Mouse (Mus musculus): ENCODE measurements around the gene Elmo1. TPM values are rescaled to one million over a fixed set of nuclear protein-coding genes. Genes with fewer than 3 reads are reported as not detected.

The Elmo1 gene
- total RNA-seq, 2 experiments from 2014 or later, result 28.5 to 36.9 TPM

DNA sequence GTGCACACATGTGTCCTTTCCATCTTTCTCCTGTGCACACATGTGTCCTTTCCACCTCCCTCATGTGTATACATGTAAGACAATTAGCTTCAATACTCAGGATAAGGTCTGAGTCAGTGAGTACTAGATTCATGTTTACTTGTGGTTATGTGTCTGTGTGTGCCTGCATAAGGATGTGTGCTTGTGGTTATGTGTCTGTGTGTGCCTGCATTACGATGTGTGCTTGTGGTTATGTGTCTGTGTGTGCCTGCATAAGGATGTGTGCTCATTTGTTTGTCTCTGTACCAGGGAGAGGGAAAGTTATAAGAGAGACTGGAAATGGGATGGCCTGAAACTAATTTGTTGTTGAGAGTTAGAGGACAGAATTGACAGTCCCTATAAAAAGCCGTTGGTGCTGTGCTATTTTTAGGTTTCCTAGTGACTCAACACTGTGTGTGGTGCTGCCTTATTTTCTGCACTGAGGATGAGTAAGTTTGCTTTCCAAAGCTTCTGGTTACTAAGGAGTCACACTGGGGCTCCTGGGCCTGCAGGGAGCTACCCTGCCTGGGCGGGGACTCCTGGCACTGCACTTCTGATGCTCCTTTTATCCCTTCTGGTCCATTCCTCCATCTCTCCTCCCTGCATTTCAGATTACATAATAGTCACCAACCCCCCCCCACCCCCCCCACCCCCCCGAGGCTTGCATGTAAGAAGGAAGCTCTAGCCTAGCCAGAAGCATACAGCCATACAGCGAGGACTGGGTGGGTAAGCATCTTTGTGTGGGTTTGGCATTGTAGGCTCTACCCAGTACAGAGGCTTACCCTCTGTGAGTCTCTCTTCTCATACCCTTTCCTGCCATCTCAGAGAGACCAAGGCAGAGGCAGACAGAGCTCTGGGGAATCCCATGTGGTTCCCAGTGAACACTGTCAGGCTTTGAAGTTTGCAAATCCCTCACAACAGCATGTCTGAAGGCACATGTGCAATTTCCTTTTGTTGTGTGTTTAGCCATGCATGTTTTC is 216.1 kb downstream of the Elmo1 start:
- DNase-seq (ENCODE audit: low spot score in 2 of 2), result no peak

DNA sequence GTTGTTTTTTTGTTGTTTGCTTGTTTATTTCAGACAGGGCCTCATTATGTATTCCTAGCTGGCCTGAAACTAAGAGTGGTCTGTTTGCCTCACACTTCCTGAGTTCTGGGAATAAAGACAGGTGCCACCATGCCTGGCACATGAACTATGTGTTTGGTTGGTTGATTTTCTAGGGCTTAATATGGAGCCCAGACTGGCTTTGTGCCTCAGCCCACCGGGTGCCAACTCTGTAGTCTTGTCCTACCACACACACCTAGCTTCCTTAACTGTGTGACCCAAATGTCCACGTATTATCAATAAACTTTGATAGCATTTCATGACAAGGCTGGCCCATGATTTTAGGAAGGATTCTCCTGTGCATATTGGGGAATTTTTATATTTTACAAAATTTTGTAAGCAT is 217.0 kb downstream of the Elmo1 start:
- no peak for DNase-seq (ENCODE audit: low spot score in 2 of 2)

DNA sequence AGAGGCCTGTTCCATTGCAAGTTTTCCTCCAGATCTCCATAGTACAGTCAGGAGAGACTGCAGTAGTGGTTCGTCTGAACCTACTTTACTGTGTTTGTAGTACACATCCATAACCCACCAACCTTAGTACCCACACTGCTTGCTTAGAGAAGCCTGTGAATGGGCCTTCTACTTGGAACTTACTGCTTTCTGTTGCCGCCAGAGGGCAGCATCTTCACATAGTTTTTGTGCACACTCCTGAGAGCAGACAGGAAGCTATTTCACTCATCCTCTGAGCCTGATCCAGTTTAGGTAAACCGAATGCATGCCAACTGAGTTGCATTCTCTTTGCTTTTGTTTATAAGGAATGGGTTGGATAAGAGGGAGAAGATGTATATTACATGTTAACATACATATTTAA is 221.2 kb downstream of the Elmo1 start:
- peak; percentile 84 to 91 for DNase-seq (ENCODE audit: low spot score in 2 of 2)

DNA sequence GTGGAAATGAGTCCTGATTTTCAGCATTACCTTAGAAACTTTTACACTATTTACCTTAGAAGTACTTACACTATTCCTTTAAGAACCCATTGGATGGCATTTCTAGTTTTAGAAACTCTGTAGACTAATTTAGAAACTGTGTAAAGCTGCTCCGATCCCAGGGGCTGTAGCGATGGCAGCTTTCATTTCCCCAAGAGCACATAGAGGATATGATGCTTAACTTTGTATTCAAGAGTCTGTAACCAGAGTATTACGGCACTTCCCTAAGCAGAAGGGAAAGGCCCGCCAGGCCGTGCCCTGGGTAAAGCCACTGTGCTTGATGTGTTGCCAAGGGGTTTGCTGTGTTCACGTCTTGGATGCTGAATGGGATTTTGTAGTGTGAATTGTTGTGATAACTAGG is 222.9 kb downstream of the Elmo1 start:
- DNase-seq (ENCODE audit: low spot score in 2 of 2), result no peak

DNA sequence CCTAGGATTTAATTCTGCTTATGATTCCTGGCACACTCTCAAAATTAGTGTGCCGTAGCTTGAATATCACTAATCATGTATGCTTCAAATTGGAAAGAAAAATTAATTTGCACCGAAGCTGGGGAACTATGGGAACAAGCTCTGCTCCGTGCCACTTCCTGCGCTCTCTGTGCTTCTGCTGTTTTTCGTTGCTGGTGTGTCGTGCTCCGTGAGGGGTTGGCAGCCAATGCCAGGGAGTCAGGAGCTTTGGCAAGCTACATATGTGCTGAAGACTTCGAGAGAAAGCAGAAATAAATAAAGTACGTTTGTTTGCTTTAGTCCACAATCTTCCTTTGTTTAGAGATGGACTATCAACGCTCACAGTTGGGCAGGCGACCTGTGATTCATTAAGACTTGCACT is 225.7 kb downstream of the Elmo1 start:
- DNase-seq (ENCODE audit: low spot score in 2 of 2), result peak in 1 of 2 experiments; percentile 13

DNA sequence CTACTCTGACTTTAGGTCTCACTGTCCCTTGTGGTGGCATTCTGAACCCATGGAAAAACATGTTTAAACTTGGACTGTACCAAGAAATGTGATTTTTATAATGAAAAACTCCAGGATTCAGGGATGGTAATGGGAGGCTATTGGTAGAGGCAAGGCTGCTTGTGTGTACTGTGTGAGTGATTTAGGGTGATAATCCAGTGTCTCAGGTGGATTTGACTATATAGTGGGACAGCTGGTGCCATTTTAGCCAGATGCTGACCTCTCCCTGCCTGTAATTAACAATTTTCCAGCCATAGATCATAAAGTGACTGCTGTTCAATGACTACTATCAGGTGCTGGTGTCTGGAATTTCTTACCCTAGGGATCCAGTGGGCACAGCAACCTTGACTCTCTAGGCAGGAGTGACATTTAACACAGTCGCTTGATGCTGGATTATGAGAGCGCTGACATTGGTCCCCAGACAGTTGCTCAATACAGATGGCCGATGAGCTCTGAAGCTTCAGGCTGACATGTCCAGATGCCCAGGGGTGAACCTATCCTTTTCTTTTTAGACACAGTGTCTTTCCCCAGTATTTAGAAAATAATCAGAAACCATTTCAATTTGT is 228.3 kb downstream of the Elmo1 start:
- no peak for DNase-seq (ENCODE audit: low spot score in 2 of 2)

DNA sequence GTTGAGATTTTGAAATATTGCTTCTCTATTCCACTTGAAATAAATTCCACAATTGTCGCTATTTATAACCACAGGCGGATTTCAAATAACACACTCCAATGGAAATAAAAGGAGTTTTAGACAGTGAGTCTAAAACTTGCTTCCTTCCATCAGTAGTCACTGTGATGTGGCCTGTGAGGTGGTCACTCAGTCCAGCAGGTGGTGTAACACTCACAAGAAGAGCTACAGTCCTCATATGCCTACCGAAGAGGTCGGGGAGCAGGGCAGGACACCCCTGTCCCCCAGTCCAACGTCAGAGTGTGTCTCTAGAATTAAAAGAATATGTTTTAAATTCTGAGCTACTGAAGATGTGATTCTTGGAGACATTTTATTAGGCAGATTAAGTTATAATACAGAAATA is 229.8 kb downstream of the Elmo1 start:
- DNase-seq (ENCODE audit: low spot score in 2 of 2), result no peak

DNA sequence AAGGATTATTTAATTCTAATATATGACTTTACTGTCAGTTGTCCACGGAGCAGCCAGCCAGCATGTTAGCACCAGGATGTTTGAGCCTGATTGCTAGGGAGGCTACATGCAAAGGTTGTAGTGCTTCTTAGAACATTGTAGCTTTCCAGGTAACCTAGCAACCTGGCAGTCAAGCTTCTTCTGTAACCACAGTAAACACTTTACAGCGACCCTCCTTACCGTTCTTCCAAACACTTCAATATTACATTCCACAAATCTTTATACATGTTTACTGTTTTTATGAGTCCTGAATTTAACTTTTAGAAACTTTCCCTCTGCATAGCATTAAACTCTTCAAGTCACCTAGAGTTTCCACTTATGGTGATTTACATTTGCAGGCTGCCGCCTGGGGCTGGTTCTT is 233.1 kb downstream of the Elmo1 start:
- no peak for DNase-seq (ENCODE audit: low spot score in 2 of 2)

DNA sequence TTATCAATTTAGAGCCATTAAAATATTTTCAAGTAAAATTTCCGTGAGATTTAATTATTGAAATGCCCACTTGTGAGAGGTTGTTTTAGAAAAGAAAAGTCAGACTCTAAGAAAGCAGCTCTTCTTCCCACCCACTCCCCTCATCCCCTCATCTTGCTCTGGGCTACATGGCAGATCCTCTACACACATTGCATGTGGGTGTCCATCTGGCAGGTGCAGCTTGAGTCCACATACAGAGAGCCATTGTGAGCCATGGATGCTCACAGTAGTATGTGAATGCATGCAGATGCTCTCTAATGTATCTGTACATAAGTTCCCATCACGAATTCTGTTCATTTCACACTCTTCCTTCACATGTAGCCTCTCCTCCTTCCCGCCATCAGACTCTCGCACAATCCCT is 236.7 kb downstream of the Elmo1 start:
- DNase-seq (ENCODE audit: low spot score in 2 of 2), result no peak

DNA sequence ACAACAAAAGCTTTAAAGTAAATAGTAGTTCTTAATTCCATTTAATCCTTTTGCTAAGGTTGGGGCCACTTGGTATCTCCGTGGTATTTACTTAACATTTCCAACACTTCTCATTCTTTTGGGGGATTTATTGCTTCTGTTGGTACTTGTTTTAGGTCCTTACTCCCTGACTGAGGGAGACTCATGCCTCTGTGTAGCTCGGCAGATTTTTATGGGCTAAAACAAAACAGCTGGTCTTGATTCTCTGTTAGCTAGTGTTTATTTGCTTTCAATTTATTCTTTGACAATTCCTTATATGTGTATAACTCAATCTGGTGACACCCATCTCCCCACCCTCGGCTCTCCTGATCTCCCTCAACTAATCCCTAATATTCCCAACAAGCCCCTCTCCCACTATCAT is 237.6 kb downstream of the Elmo1 start:
- no peak for DNase-seq (ENCODE audit: low spot score in 2 of 2)

DNA sequence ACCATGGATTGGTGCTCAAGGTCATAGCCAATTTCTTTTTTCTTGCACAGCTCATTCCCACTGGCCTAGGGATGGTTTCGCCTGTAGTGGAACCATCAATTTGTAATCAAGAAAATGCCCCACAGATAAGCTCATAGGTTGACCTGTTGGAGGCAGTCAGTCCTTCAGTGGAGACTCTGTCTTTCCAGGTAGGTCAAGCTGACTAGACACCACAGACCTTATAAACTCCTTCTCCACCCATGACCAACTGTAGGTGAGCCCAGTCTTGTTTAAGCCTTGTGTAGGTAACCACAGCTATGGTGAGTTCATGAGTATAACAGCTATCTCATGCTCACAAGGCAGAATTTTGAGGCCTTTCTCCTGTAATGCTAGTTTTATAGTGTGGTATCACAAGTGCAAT is 238.3 kb downstream of the Elmo1 start:
- DNase-seq (ENCODE audit: low spot score in 2 of 2), result no peak

DNA sequence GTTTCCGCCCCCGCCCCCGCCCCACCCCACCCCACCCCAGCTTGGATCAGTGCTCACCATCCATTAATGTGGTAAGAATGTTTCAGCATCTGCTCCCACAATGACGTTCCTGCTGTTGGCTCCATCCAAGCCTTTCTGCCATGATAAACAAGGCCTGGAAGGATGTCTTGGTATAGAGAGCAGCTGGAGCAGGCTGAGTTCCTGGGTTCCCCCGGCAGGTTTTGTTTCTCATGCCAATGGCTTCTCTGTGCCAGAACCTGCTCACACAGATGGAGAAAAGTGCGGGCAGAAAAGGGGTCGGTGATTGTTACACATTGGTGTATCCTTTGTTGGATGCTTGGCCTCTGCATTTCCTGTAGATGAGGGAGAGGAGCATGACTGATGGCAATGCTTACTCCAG is 240.6 kb downstream of the Elmo1 start:
- peak in 1 of 2 experiments; percentile 33 for DNase-seq (ENCODE audit: low spot score in 2 of 2)

DNA sequence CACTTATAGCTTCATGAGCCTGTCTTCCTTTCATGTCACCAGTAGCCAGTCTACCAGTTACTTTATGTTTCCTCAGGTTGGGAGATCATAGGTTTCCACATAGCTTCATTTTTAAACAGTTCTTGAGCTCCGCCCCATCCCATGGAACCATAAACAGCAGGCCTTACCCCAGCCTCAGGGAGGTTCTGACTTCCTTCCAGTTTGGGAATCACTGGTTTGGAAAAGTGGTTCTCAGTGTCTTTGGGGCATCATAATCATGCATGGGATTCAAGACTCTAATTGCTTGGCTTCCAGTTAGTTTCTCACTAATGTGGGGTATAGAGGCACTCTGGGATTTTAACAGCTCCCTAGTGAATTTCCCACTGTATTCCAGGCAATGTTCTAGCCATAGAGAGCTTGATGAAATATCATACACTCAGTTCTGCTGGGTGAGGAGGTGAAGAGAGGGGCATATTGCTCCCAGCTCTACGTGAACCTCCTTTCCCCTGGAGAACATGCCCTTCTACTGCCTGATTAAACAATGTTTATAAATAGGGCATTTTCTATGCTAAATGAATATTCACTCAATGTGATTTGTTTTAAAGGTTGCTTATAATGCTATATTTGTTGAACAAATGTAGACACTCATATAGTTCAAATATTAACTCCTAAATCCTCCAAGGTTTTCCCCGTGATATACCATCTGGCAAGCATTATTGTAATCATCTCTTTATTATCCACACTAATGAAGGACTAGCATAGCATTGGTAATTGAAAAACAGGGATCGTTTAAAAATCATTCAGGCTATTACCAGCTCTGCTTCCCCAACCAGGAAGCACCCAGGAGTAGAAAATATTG is 244.9 kb downstream of the Elmo1 start:
- DNase-seq (ENCODE audit: low spot score in 2 of 2), result no peak

DNA sequence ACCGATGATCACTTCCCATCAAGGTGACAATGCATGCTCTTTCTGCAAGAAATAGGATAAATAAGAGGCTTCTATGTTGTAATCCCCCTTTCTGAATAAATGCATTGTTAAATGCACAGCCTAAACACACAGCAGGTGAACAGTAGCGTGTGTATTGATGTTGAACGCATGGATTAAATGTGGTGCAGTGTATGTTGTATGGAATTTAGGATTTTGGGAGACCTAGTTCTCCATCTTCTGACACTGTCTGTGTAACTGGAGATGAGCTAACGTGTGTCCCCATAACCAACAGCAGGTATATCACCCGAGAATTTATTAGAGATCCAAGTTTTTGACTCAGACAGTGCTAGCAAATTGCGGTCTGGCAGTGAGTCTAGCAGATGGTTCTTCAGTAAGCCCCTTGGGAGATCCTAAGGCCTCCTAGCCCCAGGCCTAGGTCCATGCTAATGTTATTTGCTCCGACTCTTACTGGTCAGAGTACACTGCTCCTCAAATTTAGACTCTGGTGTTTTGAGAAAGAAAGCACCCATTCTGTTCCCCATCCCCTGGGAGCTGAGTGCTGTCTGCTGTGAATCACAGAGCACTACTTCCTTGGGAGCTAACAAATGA is 245.6 kb downstream of the Elmo1 start:
- no peak for DNase-seq (ENCODE audit: low spot score in 2 of 2)

DNA sequence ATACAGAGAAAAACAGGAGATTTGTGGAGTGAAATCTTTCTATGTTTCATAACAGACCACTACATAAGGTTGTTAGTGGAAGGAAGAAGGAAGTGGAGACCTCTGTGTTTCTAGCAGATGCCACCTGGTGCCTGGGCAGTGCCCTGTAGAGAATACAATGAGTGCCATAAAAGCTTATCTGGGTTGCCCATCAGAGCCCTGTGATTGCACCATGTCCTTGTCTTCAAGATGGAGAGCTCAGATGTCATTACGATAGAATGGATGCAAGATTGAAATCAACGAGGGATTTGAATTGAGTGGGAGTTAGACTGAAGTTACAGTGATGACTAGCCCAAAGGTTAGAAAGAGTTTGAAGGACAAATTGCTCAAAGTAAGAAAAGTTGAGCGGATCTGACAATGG is 252.5 kb downstream of the Elmo1 start:
- DNase-seq (ENCODE audit: low spot score in 2 of 2), result no peak

DNA sequence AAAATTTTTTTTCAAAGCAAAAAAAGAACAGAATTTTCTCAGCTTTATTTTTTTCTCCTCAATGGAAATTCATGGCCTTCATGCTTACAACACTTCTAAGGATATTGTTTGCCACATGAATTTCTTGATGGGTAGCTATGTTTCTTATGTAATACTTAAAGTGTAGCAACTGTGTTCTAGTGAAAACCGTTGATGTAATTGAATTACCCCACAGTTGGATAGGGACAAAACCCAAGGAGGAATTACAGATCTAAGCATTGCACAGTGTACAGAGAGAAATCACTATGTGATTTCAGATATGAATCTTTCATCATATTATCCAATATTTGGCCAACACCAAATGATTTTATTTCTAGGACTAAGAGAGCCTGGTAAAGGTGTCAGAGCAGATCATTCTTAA is 259.4 kb downstream of the Elmo1 start:
- DNase-seq (ENCODE audit: low spot score in 2 of 2), result no peak

DNA sequence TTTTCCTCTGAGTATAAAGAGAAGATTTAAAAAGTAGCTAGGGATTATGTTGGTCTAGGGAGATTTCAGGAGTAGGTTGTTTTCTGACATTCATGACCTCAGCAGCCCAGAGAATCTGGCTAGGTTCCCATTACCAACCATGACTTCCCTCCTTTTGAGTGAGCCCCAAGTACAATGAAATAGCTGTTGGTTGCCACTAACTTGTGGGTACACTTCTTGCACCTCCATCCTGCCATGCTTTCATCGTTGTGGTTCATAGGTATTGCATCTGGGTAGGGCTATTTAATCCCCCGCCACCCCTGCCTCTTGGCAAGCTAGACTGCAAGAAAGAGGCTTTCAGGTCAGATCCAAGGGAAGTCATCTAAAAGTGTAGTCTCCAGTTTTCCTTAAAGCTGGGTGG is 262.2 kb downstream of the Elmo1 start:
- no peak for DNase-seq (ENCODE audit: low spot score in 2 of 2)

DNA sequence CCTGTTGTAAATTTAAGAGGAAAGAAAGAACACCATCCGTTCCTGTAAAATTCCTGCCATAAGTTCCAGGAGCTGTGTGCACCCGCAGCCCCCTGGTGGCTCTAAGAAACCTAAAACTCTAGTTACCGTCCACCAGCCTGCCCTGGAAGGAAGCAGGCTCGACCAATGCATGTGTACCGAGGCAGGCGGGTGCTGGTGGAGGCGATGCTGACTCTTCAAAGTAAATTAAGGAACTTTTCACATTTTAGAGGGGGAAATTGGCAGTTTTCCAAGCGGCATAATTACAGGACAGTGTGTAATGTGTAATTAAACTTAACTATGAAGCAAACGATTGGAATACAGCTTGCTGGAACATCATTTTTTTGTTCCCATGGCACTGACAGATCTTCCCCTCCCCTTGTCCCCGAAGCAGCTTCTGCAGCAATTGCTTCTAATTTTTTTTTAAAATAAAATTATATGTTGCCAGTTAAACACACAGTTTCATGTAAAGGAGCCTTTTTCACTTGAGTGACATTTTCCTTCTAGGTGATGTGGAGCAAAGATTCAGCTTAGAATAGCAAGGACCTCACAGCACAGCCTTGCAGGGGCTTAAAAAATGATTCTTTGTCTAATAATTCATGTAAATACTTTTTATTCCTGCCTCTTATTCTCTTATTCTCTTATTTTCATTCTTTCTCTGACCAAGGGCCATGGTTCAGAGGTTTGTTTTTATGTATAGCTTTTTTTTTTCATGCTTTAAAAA is 263.6 kb downstream of the Elmo1 start:
- peak; percentile 24 to 67 for DNase-seq (ENCODE audit: low spot score in 2 of 2)

DNA sequence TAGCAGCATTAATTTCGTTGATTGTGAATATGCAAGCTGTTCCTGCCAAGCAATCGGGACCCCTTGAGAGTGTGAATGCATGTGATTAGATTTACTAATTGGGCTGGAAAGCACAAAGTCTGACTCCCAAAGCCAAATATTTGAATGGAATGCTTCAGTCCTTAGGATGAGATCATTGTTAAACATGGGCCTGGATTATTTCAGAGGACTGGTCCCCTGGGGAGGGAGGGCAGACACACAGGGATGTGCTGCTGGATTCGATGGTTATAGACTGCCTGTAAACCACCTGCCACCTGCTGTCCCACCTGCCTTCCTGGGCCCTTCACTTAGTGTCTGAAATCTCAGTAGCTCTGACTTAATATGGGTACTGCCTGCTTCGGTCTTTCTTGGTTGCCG is 264.2 kb downstream of the Elmo1 start:
- peak; percentile 10 to 43 for DNase-seq (ENCODE audit: low spot score in 2 of 2)

DNA sequence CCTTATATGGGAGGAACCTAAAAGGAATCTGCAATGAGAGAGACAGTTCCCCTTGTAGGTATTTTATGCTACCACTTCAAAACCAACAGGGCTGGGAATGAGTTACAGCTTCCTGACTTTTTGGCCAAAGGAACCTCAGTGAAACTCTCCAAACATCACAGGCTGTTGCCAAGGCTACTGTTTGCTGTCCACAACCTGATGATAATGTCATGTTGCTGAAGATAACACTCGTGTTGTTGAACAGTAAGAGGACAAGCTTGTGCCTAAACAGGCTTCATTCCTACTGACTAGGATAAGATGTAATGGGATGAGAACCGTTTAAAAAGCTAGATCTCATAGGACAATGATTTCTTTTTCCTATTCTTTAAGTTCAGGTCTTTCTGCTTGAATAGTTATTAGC is 272.1 kb downstream of the Elmo1 start:
- no peak for DNase-seq (ENCODE audit: low spot score in 2 of 2)
